Mouse (Mus musculus) kidney, adult 2 months (tissue): ENCODE measurements at regions not wholly inside any gene's neighbourhood (a gene's known extent, or its start where the extent isn't known, plus 50 kb on each side); places are given as distances from the start of the nearest gene placed in this dataset.
"Not testable (repeated sequence)": the region's sequence is repeated elsewhere in the genome, so short reads cannot be mapped to it uniquely, and the experiment has no call there.

Experiments used
- DNase-seq: peaks from one replicate; pipeline ENCODE4 v3.0.0; 2021
- H3K27ac ChIP-seq: fragments of 200-500 bp; 2 replicates; pipeline ENCODE4 v1.5.1; 2012; ENCODE audit warnings: low read depth, low read length, control low read depth, inconsistent platforms; ENCODE audit not compliant: insufficient read depth
- H3K27me3 ChIP-seq: fragments of 200-500 bp; replicated peaks from 2 replicates; pipeline ENCODE4 v1.6.1; 2012; ENCODE audit warnings: mild to moderate bottlenecking, moderate library complexity, low read length, inconsistent platforms; ENCODE audit not compliant: control insufficient read depth, insufficient read depth
- H3K36me3 ChIP-seq: fragments of 200-500 bp; 2 replicates; pipeline ENCODE4 v1.6.1; 2012; ENCODE audit warnings: mild to moderate bottlenecking, moderate library complexity, low read length, inconsistent platforms; ENCODE audit not compliant: control insufficient read depth, insufficient read depth
- H3K4me1 ChIP-seq: fragments of 200-500 bp; 2 replicates; pipeline ENCODE4 v1.6.1; 2011; ENCODE audit warnings: low read length; ENCODE audit not compliant: control insufficient read depth, insufficient read depth
- H3K4me3 ChIP-seq: fragments of 200-500 bp; 2 replicates; pipeline ENCODE4 v1.5.1; 2011; ENCODE audit warnings: mild to moderate bottlenecking, low read depth, low read length, control low read depth; ENCODE audit not compliant: insufficient read depth
- CTCF ChIP-seq: fragments of 200-500 bp; conservative IDR thresholded peaks from 2 replicates; pipeline ENCODE4 v1.5.1; 2011; ENCODE audit warnings: low read depth, mild to moderate bottlenecking, control low read depth, low read length, moderate library complexity, mixed read lengths; ENCODE audit not compliant: insufficient read depth, insufficient read length
- POLR2A ChIP-seq: fragments of 200-500 bp; IDR thresholded peaks from one replicate; pipeline ENCODE4 v1.6.1; 2011; ENCODE audit warnings: low read depth, low read length, control low read depth
- WGBS: fragments of 180-500 bp; shearing (Covaris S2); methylation state at CpG from one replicate; pipeline ENCODE4 v1.1.7; 2018; 5-methylcytosine and 5-hydroxymethylcytosine counted together

DNA sequence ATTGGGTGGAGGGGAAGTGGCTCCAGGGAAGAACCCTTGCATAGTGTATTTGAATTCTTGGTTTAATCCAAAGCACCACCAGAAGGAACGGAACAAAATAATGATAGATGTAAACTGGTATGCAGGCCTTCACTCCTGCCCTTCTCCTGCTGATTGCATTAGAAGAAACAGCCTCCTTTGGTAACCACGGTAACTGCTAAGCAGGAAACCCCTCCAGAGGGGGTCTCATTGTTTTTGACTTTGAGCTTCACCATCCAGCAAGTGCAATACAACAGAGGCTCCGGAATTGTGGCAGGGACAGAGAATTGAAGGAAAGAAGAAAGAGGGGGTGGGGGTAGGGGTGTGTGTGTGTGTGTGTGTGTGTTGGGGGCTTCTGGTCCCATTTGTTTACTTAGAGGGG lies 89.8 kb upstream of the Bnc1 start:
- H3K36me3 ChIP-seq = no peaks in the 10 kb centered on the region
- WGBS = 41% methylated on average over 3 of the region's 3 CpGs
- no peak overlapping the region for H3K4me3 ChIP-seq
- TF ChIP-seq POLR2A (no peak), CTCF (no peak)
- no peaks in the 10 kb centered on the region for H3K27me3 ChIP-seq
- H3K4me1 ChIP-seq = no peaks in the 10 kb centered on the region
- H3K27ac ChIP-seq = no peak overlapping the region
- DNase-seq = no peak

GRCm38 (mm10) chr7:82082883-82083282 lies 90.8 kb upstream of the Sh3gl3 start:
- no peak overlapping the region for H3K27ac ChIP-seq
- TF ChIP-seq POLR2A (no peak), CTCF (no peak)
- H3K4me3 ChIP-seq = no peak overlapping the region
- no peak for DNase-seq
- 37% methylated on average over 6 of the region's 6 CpGs for WGBS
- H3K4me1 ChIP-seq = no peaks in the 10 kb centered on the region
- H3K36me3 ChIP-seq = no peaks in the 10 kb centered on the region
- H3K27me3 ChIP-seq = no peaks in the 10 kb centered on the region

GRCm38 (mm10) chr7:82084473-82084872 lies 89.2 kb upstream of the Sh3gl3 start:
- no peaks in the 10 kb centered on the region for H3K27me3 ChIP-seq
- H3K36me3 ChIP-seq = no peaks in the 10 kb centered on the region
- DNase-seq = no peak
- TF ChIP-seq POLR2A (no peak), CTCF (no peak)
- H3K4me1 ChIP-seq = no peaks in the 10 kb centered on the region
- H3K4me3 ChIP-seq = no peak overlapping the region
- H3K27ac ChIP-seq = no peak overlapping the region
- 73% methylated on average over 10 of the region's 10 CpGs for WGBS

- no peaks in the 10 kb centered on the region for H3K27me3 ChIP-seq
- no peak overlapping the region for H3K27ac ChIP-seq
- DNase-seq = no peak
- H3K4me1 ChIP-seq = no peaks in the 10 kb centered on the region
- no peak for TF ChIP-seq POLR2A
- no peak for TF ChIP-seq CTCF
- no peak overlapping the region for H3K4me3 ChIP-seq
- no peaks in the 10 kb centered on the region for H3K36me3 ChIP-seq
- WGBS = 79% methylated on average over 4 of the region's 4 CpGs
Observed at GRCm38 (mm10) chr7:82085205-82085604, 88.4 kb upstream of the Sh3gl3 start.

- Histone ChIP-seq H3K27ac (no peak overlapping the region), H3K36me3 (no peaks in the 10 kb centered on the region), H3K27me3 (no peaks in the 10 kb centered on the region), H3K4me1 (no peaks in the 10 kb centered on the region), H3K4me3 (no peak overlapping the region)
- WGBS = 78% methylated on average over 6 of the region's 6 CpGs
- no peak for DNase-seq
- TF ChIP-seq POLR2A (no peak), CTCF (no peak)
Observed at GRCm38 (mm10) chr7:82098136-82098535, 75.5 kb upstream of the Sh3gl3 start.

GRCm38 (mm10) chr7:82101314-82101713 lies 72.3 kb upstream of the Sh3gl3 start:
- no peak overlapping the region for H3K27ac ChIP-seq
- DNase-seq = no peak
- H3K27me3 ChIP-seq = no peaks in the 10 kb centered on the region
- no peaks in the 10 kb centered on the region for H3K4me1 ChIP-seq
- H3K36me3 ChIP-seq = no peaks in the 10 kb centered on the region
- no peak overlapping the region for H3K4me3 ChIP-seq
- no peak for TF ChIP-seq POLR2A
- no peak for TF ChIP-seq CTCF
- 100% methylated on average over 2 of the region's 2 CpGs for WGBS

- 88% methylated on average over 5 of the region's 5 CpGs for WGBS
Observed at GRCm38 (mm10) chr7:82105631-82106030, 68.0 kb upstream of the Sh3gl3 start.

DNA sequence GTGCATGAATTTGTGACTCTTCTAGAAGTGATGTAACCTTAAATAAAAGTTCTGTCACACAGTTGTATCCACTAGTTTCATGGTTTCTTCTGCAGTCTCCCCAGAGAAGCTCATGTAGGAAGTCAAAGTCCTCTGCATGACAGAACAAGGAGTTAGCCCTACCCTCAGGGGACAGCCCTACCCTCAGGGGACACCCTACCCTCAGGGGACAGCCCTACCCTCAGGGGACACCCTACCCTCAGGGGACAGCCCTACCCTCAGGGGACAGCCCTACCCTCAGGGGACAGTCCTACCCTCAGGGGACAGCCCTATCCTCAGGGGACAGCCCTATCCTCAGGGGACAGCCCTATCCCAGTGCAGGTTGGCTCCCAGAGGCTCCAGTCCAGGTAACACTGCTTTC lies 64.5 kb upstream of the Sh3gl3 start:
- not testable (repeated sequence) for H3K4me3 ChIP-seq, H3K27ac ChIP-seq, H3K4me1 ChIP-seq, H3K36me3 ChIP-seq, H3K27me3 ChIP-seq, DNase-seq

More at GRCm38 (mm10) chr7:82105631-82106030, 68.0 kb upstream of the Sh3gl3 start:
- TF ChIP-seq CTCF (no peak), POLR2A (no peak)
- no peak overlapping the region for H3K4me3 ChIP-seq
- no peak overlapping the region for H3K27ac ChIP-seq
- DNase-seq = no peak
- no peaks in the 10 kb centered on the region for H3K36me3 ChIP-seq
- H3K27me3 ChIP-seq = no peaks in the 10 kb centered on the region
- H3K4me1 ChIP-seq = no peaks in the 10 kb centered on the region
